In genomic region chr15:95892929-95893328, GRCm38 (mm10) we compare ENCODE assay signal across 22 mouse cellular contexts.
"Had no signal": no experiment of that assay in that cellular context is flagged by ENCODE, and none has a peak within 500 bp of the region (broad histone marks: within the 10 kb centered on the region; RNA-seq: fewer than 3 reads in every experiment).

No protein-coding gene starts in this region.

- H3K9ac ChIP-seq: kidney, embryonic 15.5 days; limb, embryonic 12.5 days; limb, embryonic 15.5 days; liver, embryonic 14.5 days; liver, postnatal 0 days; lung, embryonic 14.5 days; midbrain, embryonic 13.5 days; neural tube, embryonic 15.5 days had no signal

- H3K27ac ChIP-seq: kidney, embryonic 15.5 days; limb, embryonic 12.5 days; limb, embryonic 15.5 days; liver, embryonic 14.5 days; macrophage; midbrain, embryonic 10.5 days; midbrain, embryonic 13.5 days; neural tube, embryonic 15.5 days had no signal

- H3K9me3 ChIP-seq: kidney, embryonic 15.5 days; limb, embryonic 15.5 days; midbrain, embryonic 10.5 days; midbrain, embryonic 13.5 days; neural tube, embryonic 15.5 days had no signal

- ATAC-seq: liver, postnatal 0 days; lung, postnatal 0 days; midbrain, embryonic 13.5 days; midbrain, embryonic 16.5 days had no signal

- DNase-seq: kidney, adult 11 months; kidney, adult 8-10 months; kidney, postnatal 10 days; kidney, postnatal 36 days; left cerebral cortex, postnatal 4 days; liver, postnatal 0 days; lung, embryonic 14.5 days; thymus, adult 18-20 months; thymus, postnatal 14 days had no signal

- H3K27me3 ChIP-seq: kidney, embryonic 15.5 days; limb, embryonic 12.5 days; limb, embryonic 15.5 days; megakaryocyte, embryonic 14.5 days; midbrain, embryonic 13.5 days; neural tube, embryonic 15.5 days had no signal

- H3K4me3 ChIP-seq: kidney, embryonic 15.5 days; limb, embryonic 12.5 days; limb, embryonic 15.5 days; megakaryocyte, embryonic 14.5 days; midbrain, embryonic 10.5 days; midbrain, embryonic 13.5 days; myocyte; neural tube, embryonic 15.5 days had no signal

- H3K4me2 ChIP-seq: kidney, embryonic 15.5 days; limb, embryonic 12.5 days; limb, embryonic 15.5 days; liver, embryonic 11.5 days; lung, embryonic 14.5 days; midbrain, embryonic 13.5 days; neural tube, embryonic 15.5 days had no signal
